Mouse (Mus musculus): ENCODE data around the gene Ift140.

- TF ChIP-seq CTCF (IDR thresholded peaks at IDR 0.05 in 2 of 3, conservative IDR thresholded peaks at IDR 0.05 in 1 of 3; ENCODE audit: control insufficient read depth in 1 of 3, insufficient read depth in 1 of 3, low read depth in 2 of 3, low read length in 3 of 3, poor library complexity in 1 of 3, severe bottlenecking in 1 of 3): no peak
- no peak for TF ChIP-seq EP300 (IDR thresholded peaks at IDR 0.05; ENCODE audit: low read depth in 1 of 2, low read length in 2 of 2)
- TF ChIP-seq USF1 (IDR thresholded peaks at IDR 0.05; ENCODE audit: low read depth, low read length): no peak
- no peak for TF ChIP-seq BHLHE40 (IDR thresholded peaks at IDR 0.05; ENCODE audit: borderline replicate concordance, low read depth, low read length)
- no peak for TF ChIP-seq GATA1 (IDR thresholded peaks at IDR 0.05; ENCODE audit: low read depth, low read length)
These were observed 65.1 kb downstream of the Ift140 start for GRCm38 (mm10) chr17:25080960-25081381.

All from MEL (cell line).